Mouse (Mus musculus): ENCODE measurements around the gene Ppp1r9b. TPM values are rescaled to one million over a fixed set of nuclear protein-coding genes. Genes with fewer than 3 reads are reported as not detected.

The Ppp1r9b gene
- polyA plus RNA-seq, 1 experiment: 29.4 TPM

- no peak overlapping the region for H3K4me3 ChIP-seq (ENCODE audit: low read depth, low read length)
- H3K4me1 ChIP-seq (ENCODE audit: control insufficient read depth, insufficient read depth, insufficient read length, low read length): peaks cover 11% of the 10 kb centered on the region; the same call in 1 of the 2 replicates
- TF ChIP-seq CTCF (IDR thresholded peaks at IDR 0.05; ENCODE audit: extremely low read depth, insufficient read length, insufficient replicate concordance, low read depth, low read length): no peak
- no peak for TF ChIP-seq POLR2A (IDR thresholded peaks at IDR 0.05; ENCODE audit: low read depth, low read length)
- H3K27me3 ChIP-seq (ENCODE audit: control insufficient read depth, insufficient read depth, low read length): no peaks in the 10 kb centered on the region
- H3K36me3 ChIP-seq (ENCODE audit: control insufficient read depth, insufficient read depth, low read length): no peaks in the 10 kb centered on the region
- no peak overlapping the region for H3K27ac ChIP-seq (ENCODE audit: insufficient read depth, low read depth, low read length)
- WGBS: 34% methylated on average over 6 of the region's 6 CpGs
Measured at GRCm38 (mm10) chr11:94987341-94987740, 3.5 kb upstream of the Ppp1r9b start.

- Histone ChIP-seq H3K4me3 (ENCODE audit: low read depth, low read length) (no peak overlapping the region), H3K36me3 (ENCODE audit: control insufficient read depth, insufficient read depth, low read length) (no peaks in the 10 kb centered on the region), H3K27ac (ENCODE audit: insufficient read depth, low read depth, low read length) (no peak overlapping the region), H3K27me3 (ENCODE audit: control insufficient read depth, insufficient read depth, low read length) (no peaks in the 10 kb centered on the region), H3K4me1 (ENCODE audit: control insufficient read depth, insufficient read depth, insufficient read length, low read length) (peaks cover 11% of the 10 kb centered on the region; the same call in 1 of the 2 replicates)
- WGBS: 52% methylated on average over 8 of the region's 8 CpGs
- TF ChIP-seq POLR2A (IDR thresholded peaks at IDR 0.05; ENCODE audit: low read depth, low read length) (no peak), CTCF (IDR thresholded peaks at IDR 0.05; ENCODE audit: extremely low read depth, insufficient read length, insufficient replicate concordance, low read depth, low read length) (no peak)
Measured at GRCm38 (mm10) chr11:94987851-94988250, 3.0 kb upstream of the Ppp1r9b start.

DNA sequence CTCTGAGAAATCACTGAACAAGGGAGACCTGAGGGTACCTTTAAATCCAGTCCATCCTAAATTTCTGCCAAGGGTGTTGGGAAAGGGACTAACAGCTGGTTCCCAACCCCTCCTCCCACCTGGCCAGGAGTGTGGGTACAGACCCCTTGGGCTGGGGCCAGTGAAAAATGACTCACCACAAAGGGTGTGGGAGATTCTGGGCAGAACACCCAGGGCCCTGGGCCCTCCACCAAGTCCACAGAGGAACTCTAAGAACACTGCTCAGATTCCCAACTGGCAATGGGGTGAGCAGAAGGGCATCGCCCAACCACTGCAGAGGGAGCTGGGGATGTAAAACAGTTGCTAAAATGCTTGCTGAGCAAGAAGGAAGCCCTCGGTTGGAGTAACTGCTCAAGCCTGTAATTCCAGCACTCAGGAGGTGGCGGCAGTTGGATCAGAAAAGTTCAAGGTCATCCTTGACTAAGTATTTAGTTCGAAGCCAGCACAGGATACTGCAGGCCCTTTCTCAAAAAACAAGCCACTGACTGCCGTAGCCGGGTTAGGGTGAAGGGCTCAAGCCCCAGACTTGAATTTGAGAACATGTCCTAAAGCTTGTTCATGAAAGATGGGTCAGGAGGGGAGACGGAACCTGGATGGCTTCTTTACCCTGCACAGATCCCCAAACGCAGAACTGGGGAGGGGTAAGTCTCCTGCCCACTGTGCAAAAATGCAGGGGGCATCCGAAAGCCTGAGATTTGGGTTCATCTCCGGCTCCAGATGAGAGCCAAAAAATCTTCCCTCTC lies 1.9 kb upstream of the Ppp1r9b start:
- Histone ChIP-seq H3K27ac (ENCODE audit: insufficient read depth, low read depth, low read length) (peak overlapping the region; percentile 72), H3K4me3 (ENCODE audit: low read depth, low read length) (peak overlapping the region; percentile 70), H3K36me3 (ENCODE audit: control insufficient read depth, insufficient read depth, low read length) (no peaks in the 10 kb centered on the region), H3K4me1 (ENCODE audit: control insufficient read depth, insufficient read depth, insufficient read length, low read length) (peaks cover 18% of the 10 kb centered on the region; the same call in 1 of the 2 replicates), H3K27me3 (ENCODE audit: control insufficient read depth, insufficient read depth, low read length) (no peaks in the 10 kb centered on the region)
- 37% methylated on average over 10 of the region's 10 CpGs for WGBS
- no peak for TF ChIP-seq POLR2A (IDR thresholded peaks at IDR 0.05; ENCODE audit: low read depth, low read length)
- TF ChIP-seq CTCF (IDR thresholded peaks at IDR 0.05; ENCODE audit: extremely low read depth, insufficient read length, insufficient replicate concordance, low read depth, low read length): no peak

- H3K36me3 ChIP-seq (ENCODE audit: control insufficient read depth, insufficient read depth, low read length): no peaks in the 10 kb centered on the region
- H3K27me3 ChIP-seq (ENCODE audit: control insufficient read depth, insufficient read depth, low read length): no peaks in the 10 kb centered on the region
- peak overlapping the region; percentile 70 for H3K4me3 ChIP-seq (ENCODE audit: low read depth, low read length)
- peaks cover 25% of the 10 kb centered on the region; the same call in 1 of the 2 replicates for H3K4me1 ChIP-seq (ENCODE audit: control insufficient read depth, insufficient read depth, insufficient read length, low read length)
- TF ChIP-seq CTCF (IDR thresholded peaks at IDR 0.05; ENCODE audit: extremely low read depth, insufficient read length, insufficient replicate concordance, low read depth, low read length): no peak
- TF ChIP-seq POLR2A (IDR thresholded peaks at IDR 0.05; ENCODE audit: low read depth, low read length): peak; percentile 46; the same call in 1 of the 2 replicates
- H3K27ac ChIP-seq (ENCODE audit: insufficient read depth, low read depth, low read length): peak overlapping the region; percentile 72
- WGBS: under 1% methylated on average over 12 of the region's 12 CpGs
Measured at GRCm38 (mm10) chr11:94989562-94990017, 1.2 kb upstream of the Ppp1r9b start.

GRCm38 (mm10) chr11:94990102-94990748 lies 610 bp upstream of the Ppp1r9b start:
- Histone ChIP-seq H3K27me3 (ENCODE audit: control insufficient read depth, insufficient read depth, low read length) (no peaks in the 10 kb centered on the region), H3K4me3 (ENCODE audit: low read depth, low read length) (peak overlapping the region; percentile 66), H3K36me3 (ENCODE audit: control insufficient read depth, insufficient read depth, low read length) (0 out of 2 replicates have a peak, but pooled peaks cover under 1% of the 10 kb centered on the region), H3K27ac (ENCODE audit: insufficient read depth, low read depth, low read length) (peak overlapping the region; percentile 67), H3K4me1 (ENCODE audit: control insufficient read depth, insufficient read depth, insufficient read length, low read length) (peaks cover 30% of the 10 kb centered on the region; the same call in 1 of the 2 replicates)
- WGBS: 53% methylated on average over 6 of the region's 6 CpGs
- no peak for TF ChIP-seq POLR2A (IDR thresholded peaks at IDR 0.05; ENCODE audit: low read depth, low read length)
- no peak for TF ChIP-seq CTCF (IDR thresholded peaks at IDR 0.05; ENCODE audit: extremely low read depth, insufficient read length, insufficient replicate concordance, low read depth, low read length)

DNA sequence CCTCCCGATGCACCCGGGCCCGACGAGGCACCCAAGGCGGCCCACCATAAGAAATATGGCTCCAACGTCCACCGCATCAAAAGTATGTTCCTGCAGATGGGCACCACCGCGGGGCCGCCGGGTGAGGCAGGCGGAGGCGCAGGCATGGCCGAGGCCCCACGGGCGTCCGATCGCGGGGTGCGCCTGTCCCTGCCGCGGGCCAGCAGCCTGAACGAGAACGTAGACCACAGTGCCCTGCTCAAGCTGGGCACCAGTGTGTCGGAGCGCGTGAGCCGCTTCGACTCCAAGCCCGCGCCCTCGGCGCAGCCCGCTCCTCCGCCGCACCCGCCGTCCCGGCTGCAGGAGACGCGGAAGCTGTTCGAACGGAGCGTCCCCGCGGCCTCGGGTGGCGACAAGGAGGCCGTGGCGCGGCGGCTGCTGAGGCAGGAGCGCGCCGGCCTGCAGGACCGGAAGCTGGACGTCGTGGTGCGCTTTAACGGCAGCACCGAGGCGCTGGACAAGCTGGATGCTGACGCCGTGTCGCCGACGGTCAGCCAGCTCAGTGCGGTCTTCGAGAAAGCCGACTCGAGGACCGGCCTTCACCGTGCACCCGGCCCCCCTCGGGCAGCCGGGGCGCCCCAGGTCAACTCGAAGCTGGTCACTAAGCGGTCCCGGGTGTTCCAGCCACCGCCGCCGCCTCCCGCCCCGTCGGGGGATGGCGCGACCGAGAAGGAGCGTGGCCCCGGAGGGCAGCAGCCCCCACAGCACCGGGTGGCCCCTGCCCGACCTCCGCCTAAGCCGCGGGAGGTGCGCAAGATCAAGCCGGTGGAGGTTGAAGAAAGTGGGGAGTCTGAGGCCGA lies 1.0 kb downstream of the Ppp1r9b start:
- Histone ChIP-seq H3K4me1 (ENCODE audit: control insufficient read depth, insufficient read depth, insufficient read length, low read length) (peaks cover 42% of the 10 kb centered on the region), H3K36me3 (ENCODE audit: control insufficient read depth, insufficient read depth, low read length) (peaks cover 7% of the 10 kb centered on the region), H3K4me3 (ENCODE audit: low read depth, low read length) (peak overlapping the region; percentile 66), H3K27me3 (ENCODE audit: control insufficient read depth, insufficient read depth, low read length) (no peaks in the 10 kb centered on the region), H3K27ac (ENCODE audit: insufficient read depth, low read depth, low read length) (peak overlapping the region; percentile 73)
- no peak; the same call in 1 of the 2 replicates for TF ChIP-seq POLR2A (IDR thresholded peaks at IDR 0.05; ENCODE audit: low read depth, low read length)
- TF ChIP-seq CTCF (IDR thresholded peaks at IDR 0.05; ENCODE audit: extremely low read depth, insufficient read length, insufficient replicate concordance, low read depth, low read length): no peak
- under 1% methylated on average over 99 of the region's 99 CpGs for WGBS
